Mouse (Mus musculus) bone marrow macrophage, adult 2 months (primary cell): ENCODE measurements around the gene Gm20532. TPM values are rescaled to one million over a fixed set of nuclear protein-coding genes. Genes with fewer than 3 reads are reported as not detected.

Experiments
- H3K27ac ChIP-seq: 2 replicates; pipeline ENCODE4 v1.5.1; 2012; ENCODE audit warnings: low read depth, low read length; ENCODE audit not compliant: insufficient read depth
- H3K4me1 ChIP-seq: 2 replicates; pipeline ENCODE4 v1.6.1; 2012; ENCODE audit warnings: low read length; ENCODE audit not compliant: control insufficient read depth, insufficient read depth
- H3K4me3 ChIP-seq: 2 replicates; pipeline ENCODE4 v1.5.1; 2012; ENCODE audit warnings: mild to moderate bottlenecking, low read length, moderate library complexity; ENCODE audit not compliant: insufficient read depth
- CTCF ChIP-seq: IDR thresholded peaks from 2 replicates; pipeline ENCODE4 v1.5.1; 2012; ENCODE audit warnings: low read depth, mild to moderate bottlenecking, low read length, moderate library complexity
- POLR2A ChIP-seq: IDR thresholded peaks from 2 replicates; pipeline ENCODE4 v1.6.1; 2012; ENCODE audit warnings: mild to moderate bottlenecking, low read depth, low read length, borderline replicate concordance
- polyA plus RNA-seq: library from polyadenylated mRNA; stranded (reverse); fragments of >200 nt; gene quantifications from 2 replicates; pipeline ENCODE4 v1.2.4, GENCODE M21; 2012; ENCODE audit not compliant: missing spikeins, insufficient read depth, insufficient read length

Gene Gm20532
- polyA plus RNA-seq, 1 experiment = not detected

DNA sequence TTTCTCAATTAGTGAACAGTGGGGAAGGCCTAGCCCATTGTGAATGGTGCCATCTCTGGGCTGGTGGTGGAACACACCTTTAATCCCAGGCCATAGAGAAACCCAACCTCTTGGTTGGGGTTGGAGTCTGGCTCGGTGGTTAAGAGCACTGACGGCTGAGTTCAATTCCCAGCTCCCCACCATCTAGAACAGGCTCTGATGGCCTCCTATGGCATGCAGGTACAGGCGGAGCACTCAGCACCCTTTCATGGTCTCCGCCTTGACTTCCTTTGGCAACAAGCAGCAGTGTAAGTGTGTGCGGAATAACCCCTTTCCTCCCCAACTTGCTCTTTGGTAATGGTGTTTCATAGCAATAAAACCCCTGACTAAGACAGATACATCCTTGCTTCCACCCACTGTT is 52.1 kb downstream of the Gm20532 start:
- no peak for TF ChIP-seq POLR2A
- TF ChIP-seq CTCF = no peak
- Histone ChIP-seq H3K27ac (peak overlapping the region; percentile 94; the same call in 1 of the 2 replicates), H3K4me3 (peak overlapping the region; percentile 99), H3K4me1 (peaks cover 25% of the 10 kb centered on the region)

DNA sequence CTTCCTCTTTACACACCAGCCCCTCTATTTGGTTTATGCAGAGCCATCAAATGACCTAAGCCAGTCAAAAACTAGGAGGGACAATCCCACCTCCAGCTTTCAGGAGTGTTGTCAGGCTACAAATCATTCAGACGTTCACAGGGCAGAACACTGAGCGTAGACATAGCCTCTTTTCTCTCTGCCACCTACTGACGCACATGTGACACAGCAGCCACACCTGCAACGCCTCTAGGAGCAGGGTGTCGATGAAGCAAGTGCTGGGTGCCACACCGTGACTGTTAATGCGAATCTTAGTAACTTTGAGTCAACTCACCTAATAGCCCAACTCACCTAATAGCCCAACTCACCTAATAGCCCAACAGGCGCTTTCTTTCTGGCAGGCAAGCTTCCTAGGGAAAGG is 52.6 kb downstream of the Gm20532 start:
- Histone ChIP-seq H3K27ac (peak overlapping the region; percentile 94), H3K4me1 (peaks cover 29% of the 10 kb centered on the region), H3K4me3 (peak overlapping the region; percentile 99)
- TF ChIP-seq CTCF (no peak), POLR2A (no peak)

DNA sequence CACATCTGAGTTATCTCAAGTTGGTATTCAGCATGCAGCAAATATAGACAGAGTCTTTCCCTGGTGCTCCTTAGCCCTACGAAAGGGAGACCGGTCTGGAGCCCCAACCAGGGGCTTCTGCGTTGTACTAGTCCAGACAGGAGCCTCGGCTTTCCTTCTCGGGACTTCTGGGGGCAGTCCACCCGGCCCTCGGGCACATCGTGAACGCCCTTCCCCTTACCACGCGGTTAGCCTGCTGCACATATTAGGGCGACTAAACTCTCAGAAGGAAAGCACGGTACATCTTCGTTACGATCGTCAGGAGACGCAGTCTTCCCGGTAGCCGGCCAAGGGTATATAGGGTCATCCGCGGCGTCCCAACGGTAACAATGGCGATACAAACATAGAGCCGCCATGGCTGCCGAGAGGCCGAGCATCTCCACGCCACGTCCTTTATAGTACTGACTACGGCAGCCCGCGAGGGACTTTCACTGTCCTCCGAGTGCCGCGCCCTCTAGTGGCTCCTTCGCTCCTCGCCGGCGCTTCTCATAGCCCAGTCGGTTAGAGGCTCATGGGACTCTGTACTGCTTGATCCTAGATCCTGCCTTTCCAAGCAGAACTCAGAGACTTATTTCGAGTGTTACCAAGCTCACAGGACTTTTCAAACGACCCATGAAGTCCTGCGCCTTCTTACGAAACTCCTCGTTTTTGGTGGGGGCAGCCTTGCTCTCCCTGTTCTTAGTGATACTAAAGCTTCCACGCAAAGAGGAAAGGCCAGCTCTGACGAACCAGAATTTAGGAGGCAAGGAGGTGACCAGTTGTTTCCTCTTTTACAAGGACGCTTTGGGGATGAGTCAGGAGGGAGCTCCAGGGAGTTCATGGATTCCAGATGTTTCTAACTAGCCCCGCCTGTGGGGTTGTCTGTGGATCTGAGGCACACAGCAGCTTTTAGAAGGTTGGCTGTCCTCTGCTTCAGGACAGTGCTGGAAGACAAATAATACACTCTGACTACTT is 53.7 kb downstream of the Gm20532 start:
- peak; percentile 64 for TF ChIP-seq CTCF
- no peak for TF ChIP-seq POLR2A
- peak overlapping the region; percentile 94 for H3K27ac ChIP-seq
- peaks cover 37% of the 10 kb centered on the region for H3K4me1 ChIP-seq
- peak overlapping the region; percentile 99 for H3K4me3 ChIP-seq

DNA sequence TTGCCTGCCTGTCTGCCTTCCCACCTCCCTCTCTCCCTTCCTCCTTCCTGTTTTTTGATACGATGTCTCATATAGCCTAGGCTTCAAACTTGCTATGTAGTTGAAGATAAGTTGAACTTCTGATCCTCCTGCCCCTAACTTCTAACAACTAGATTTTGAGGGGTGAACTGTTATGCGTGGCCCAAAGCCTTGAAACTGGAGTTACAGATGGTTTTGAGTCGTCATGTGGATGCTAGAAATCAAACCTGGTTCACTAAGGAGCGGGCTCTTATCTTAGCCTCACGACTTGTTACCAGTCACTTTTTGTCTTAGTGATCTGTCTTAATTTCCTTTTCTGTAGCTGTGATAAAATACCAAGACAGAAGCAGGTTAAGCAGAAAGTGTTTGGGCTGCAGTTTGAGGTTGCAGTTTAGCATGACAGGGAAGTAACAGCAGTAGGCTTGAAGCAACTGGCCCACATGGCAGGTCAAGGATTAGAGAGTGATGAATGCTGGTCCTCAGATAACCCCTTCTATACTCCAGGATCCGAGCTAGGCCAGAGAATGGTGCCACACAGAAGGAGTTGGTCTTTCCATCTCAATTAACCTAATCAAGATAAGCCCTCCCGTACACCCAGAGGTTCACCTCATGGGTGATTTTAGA is 54.7 kb downstream of the Gm20532 start:
- peaks cover 37% of the 10 kb centered on the region for H3K4me1 ChIP-seq
- H3K4me3 ChIP-seq = no peak overlapping the region
- no peak for TF ChIP-seq CTCF
- no peak for TF ChIP-seq POLR2A
- peak overlapping the region; percentile 94 for H3K27ac ChIP-seq

DNA sequence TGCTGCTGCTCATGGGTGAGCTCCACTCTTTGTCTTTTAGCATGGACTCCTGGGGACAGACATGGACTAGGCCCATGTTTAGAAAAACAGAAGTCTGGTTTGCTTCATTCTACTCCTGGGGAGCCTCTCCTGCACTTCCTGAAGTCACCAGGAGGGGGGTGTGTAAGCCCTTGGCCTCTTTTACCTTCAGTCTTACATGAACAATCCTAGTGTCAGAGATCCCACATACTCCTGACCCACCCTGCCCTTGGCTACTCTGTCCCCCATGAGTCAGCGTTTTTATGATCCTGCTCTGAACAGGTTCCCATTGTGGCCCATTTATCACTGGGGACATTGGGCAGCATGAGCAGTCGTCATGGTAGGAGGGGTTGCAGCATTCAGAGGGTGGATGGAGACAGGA is 57.5 kb downstream of the Gm20532 start:
- Histone ChIP-seq H3K27ac (no peak overlapping the region), H3K4me3 (no peak overlapping the region), H3K4me1 (peaks cover 37% of the 10 kb centered on the region)
- no peak for TF ChIP-seq POLR2A
- no peak for TF ChIP-seq CTCF

DNA sequence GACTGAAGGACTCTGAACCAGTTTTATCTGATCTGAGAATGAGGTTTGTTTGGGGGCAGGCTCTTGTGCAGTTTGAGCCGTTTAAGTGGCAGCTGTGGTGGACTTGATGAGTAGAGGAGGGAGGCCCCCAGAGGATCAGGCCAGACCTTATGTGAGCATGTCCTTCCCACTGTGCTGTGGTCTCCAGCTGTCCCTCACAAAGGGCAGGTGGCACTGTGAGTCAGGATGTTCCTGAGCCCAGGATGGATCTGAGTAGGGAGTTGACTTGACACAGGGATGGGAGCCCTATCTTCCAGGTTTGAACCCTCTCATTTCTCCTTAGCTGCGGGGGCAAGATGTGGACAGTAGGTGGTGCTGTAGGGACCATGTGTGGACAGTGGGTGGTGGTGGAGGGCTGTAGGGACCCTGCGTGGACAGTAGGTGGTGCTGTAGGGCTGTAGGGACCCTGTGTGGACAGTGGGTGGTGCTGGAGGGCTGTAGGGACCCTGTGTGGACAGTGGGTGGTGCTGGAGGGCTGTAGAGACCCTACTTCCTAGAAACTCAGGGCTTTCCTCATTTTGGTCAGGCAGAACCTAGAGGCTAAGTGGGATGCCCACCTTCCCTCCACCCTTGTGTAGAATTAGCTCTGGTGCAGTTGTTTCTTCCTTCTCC is 60.3 kb downstream of the Gm20532 start:
- Histone ChIP-seq H3K27ac (no peak overlapping the region), H3K4me1 (peaks cover 45% of the 10 kb centered on the region), H3K4me3 (no peak overlapping the region)
- TF ChIP-seq CTCF = peak; percentile 100
- TF ChIP-seq POLR2A = no peak

DNA sequence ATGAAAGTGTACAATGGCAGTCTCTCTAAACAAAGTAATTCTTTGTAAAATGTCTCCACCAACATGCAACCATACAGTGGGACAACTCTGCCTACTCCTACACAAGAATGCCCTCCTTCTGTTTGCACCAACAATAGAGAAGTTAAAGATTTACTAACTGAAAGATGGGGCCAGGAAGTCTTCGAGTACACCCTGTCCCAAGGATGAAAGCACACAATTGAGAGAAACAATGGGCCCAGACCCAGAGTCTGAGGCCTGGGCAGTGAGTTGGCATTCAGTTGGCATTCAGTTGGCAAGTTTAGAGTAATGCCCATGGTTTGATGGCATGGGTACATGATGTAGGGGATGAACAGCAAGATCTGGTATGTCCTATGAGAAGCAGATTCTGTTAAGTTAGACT is 68.2 kb downstream of the Gm20532 start:
- H3K27ac ChIP-seq = no peak overlapping the region
- no peak for TF ChIP-seq CTCF
- TF ChIP-seq POLR2A = no peak

DNA sequence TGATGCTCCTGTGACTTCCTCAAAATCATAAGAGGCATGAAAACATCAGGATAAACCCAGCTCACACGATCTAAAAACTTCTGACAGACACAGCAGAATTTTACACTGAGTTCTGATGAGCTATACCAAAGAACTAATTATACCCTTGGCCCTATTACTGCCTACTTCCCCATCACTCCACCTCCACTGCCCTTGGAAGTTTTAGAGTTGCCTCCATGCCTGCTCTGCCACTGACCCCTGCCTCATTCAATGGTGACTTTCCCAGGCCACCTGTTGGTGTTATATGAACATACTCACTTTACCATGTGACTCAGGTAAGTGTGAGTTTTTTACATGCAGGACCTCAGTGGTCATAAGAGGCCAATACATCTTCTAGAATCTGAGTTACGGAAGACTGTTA is 71.0 kb downstream of the Gm20532 start:
- peaks cover 53% of the 10 kb centered on the region for H3K4me1 ChIP-seq
- TF ChIP-seq CTCF (no peak), POLR2A (no peak)
- H3K27ac ChIP-seq = peak overlapping the region; percentile 98
- H3K4me3 ChIP-seq = no peak overlapping the region

More for the DNA sequence above, 68.2 kb downstream of the Gm20532 start:
- peaks cover 72% of the 10 kb centered on the region for H3K4me1 ChIP-seq
- no peak overlapping the region for H3K4me3 ChIP-seq

DNA sequence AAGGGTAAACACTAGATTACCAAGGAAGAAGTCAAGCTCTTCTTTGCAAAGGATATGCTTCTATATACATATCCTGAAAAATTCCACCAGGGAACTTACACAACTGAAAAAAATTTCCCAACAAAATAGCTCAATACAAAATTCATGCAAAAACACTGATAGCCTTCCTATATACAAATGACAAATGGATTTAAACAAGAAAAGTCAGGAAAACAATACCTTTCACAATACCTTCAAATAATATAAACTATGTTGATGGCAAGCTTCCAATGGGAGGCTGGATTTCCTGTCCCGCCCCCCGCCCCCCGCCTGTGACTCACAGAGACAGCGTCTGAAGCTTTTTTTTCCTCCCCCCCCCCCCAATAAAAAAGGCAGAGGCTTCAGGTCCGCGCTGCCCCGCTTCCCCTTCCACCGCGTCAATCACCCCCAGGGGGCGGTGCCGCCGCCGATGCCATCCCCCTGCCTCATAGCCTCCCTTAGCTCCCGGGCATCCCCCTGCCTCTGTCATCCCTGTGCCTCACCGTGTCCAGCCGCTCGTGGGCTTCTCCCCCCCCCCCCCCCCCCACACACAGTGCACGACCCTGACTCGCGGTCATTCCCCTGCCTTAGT is 74.8 kb downstream of the Gm20532 start:
- no peak overlapping the region; the same call in 1 of the 2 replicates for H3K4me3 ChIP-seq
- H3K27ac ChIP-seq = peak overlapping the region; percentile 45; the same call in 1 of the 2 replicates
- peaks cover 36% of the 10 kb centered on the region for H3K4me1 ChIP-seq
- no peak for TF ChIP-seq CTCF
- TF ChIP-seq POLR2A = no peak
